Mouse (Mus musculus): ENCODE results near the gene Ereg. TPM values are rescaled to one million over a fixed set of nuclear protein-coding genes. Genes with fewer than 3 reads are reported as not detected.

The Ereg gene
- polyA plus RNA-seq, 1 experiment from 2014 or later: 0.41 TPM

- 85% methylated on average over 2 of the region's 2 CpGs for WGBS
Measured at GRCm38 (mm10) chr5:91113967-91114366, 39.5 kb downstream of the Ereg start.

DNA sequence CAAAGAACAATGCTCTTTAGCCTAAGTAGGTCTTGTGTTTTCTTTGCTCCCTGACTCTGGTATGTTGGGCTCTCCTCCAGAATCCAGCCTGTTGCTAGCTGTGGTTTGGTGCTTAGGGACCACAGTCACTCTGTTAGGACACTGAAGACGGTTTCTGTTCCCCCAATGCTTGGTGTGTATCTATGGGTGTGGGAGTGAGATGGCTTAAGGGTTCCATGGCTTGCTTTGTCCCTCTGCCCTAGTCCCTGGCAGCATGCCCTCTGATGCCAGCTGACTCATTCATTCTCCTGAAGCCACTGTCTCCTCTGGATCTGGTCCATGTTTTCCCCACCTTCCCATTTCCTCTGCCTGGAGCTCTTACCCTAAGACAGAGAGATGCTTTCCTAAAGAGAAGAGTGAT lies 40.2 kb downstream of the Ereg start:
- no peaks in the 10 kb centered on the region for H3K36me3 ChIP-seq
- H3K4me3 ChIP-seq: no peak overlapping the region
- no peak for ATAC-seq (ENCODE audit: borderline replicate concordance, extremely low read depth, low FRiP score, low TSS enrichment)
- H3K4me1 ChIP-seq: no peaks in the 10 kb centered on the region
- no peaks in the 10 kb centered on the region for H3K27me3 ChIP-seq
- H3K27ac ChIP-seq: no peak overlapping the region
- H3K9ac ChIP-seq: no peak overlapping the region
- no peaks in the 10 kb centered on the region for H3K9me3 ChIP-seq
- WGBS: 66% methylated on average over 1 of the region's 1 CpGs
- no peak overlapping the region for H3K4me2 ChIP-seq

More at GRCm38 (mm10) chr5:91113967-91114366, 39.5 kb downstream of the Ereg start:
- Histone ChIP-seq H3K36me3 (no peaks in the 10 kb centered on the region), H3K9ac (no peak overlapping the region), H3K9me3 (no peaks in the 10 kb centered on the region), H3K27me3 (no peaks in the 10 kb centered on the region), H3K4me3 (no peak overlapping the region), H3K4me2 (no peak overlapping the region), H3K4me1 (no peaks in the 10 kb centered on the region), H3K27ac (no peak overlapping the region)
- no peak for ATAC-seq (ENCODE audit: borderline replicate concordance, extremely low read depth, low FRiP score, low TSS enrichment)

- H3K9me3 ChIP-seq: no peaks in the 10 kb centered on the region
- H3K4me1 ChIP-seq: no peaks in the 10 kb centered on the region
- no peak overlapping the region for H3K9ac ChIP-seq
- no peaks in the 10 kb centered on the region for H3K36me3 ChIP-seq
- no peak for ATAC-seq (ENCODE audit: borderline replicate concordance, extremely low read depth, low FRiP score, low TSS enrichment)
- no peak overlapping the region for H3K27ac ChIP-seq
- H3K4me3 ChIP-seq: no peak overlapping the region
- H3K4me2 ChIP-seq: no peak overlapping the region
- H3K27me3 ChIP-seq: no peaks in the 10 kb centered on the region
Measured at GRCm38 (mm10) chr5:91118618-91119017, 44.2 kb downstream of the Ereg start.

GRCm38 (mm10) chr5:91123404-91123803 lies 49.0 kb downstream of the Ereg start:
- Histone ChIP-seq H3K9me3 (no peaks in the 10 kb centered on the region), H3K9ac (no peak overlapping the region), H3K27me3 (no peaks in the 10 kb centered on the region), H3K4me3 (no peak overlapping the region), H3K4me2 (no peak overlapping the region), H3K36me3 (no peaks in the 10 kb centered on the region), H3K27ac (no peak overlapping the region), H3K4me1 (no peaks in the 10 kb centered on the region)
- 63% methylated on average over 4 of the region's 4 CpGs for WGBS
- ATAC-seq (ENCODE audit: borderline replicate concordance, extremely low read depth, low FRiP score, low TSS enrichment): no peak

- H3K4me2 ChIP-seq: no peak overlapping the region
- no peaks in the 10 kb centered on the region for H3K4me1 ChIP-seq
- 70% methylated on average over 2 of the region's 2 CpGs for WGBS
- no peak overlapping the region for H3K4me3 ChIP-seq
- no peaks in the 10 kb centered on the region for H3K9me3 ChIP-seq
- no peak overlapping the region for H3K9ac ChIP-seq
- H3K27me3 ChIP-seq: no peaks in the 10 kb centered on the region
- H3K27ac ChIP-seq: no peak overlapping the region
- no peaks in the 10 kb centered on the region for H3K36me3 ChIP-seq
- ATAC-seq (ENCODE audit: borderline replicate concordance, extremely low read depth, low FRiP score, low TSS enrichment): no peak
Measured at GRCm38 (mm10) chr5:91124140-91124539, 49.7 kb downstream of the Ereg start.

- no peak overlapping the region for H3K4me2 ChIP-seq
- no peak for ATAC-seq (ENCODE audit: borderline replicate concordance, extremely low read depth, low FRiP score, low TSS enrichment)
- no peaks in the 10 kb centered on the region for H3K9me3 ChIP-seq
- no peak overlapping the region for H3K4me3 ChIP-seq
- no peak overlapping the region for H3K9ac ChIP-seq
- WGBS: 61% methylated on average over 1 of the region's 1 CpGs
- no peak overlapping the region for H3K27ac ChIP-seq
- H3K36me3 ChIP-seq: no peaks in the 10 kb centered on the region
- no peaks in the 10 kb centered on the region for H3K4me1 ChIP-seq
- no peaks in the 10 kb centered on the region for H3K27me3 ChIP-seq
Measured at GRCm38 (mm10) chr5:91126623-91127022, 52.2 kb downstream of the Ereg start.

GRCm38 (mm10) chr5:91134961-91135360 lies 60.5 kb downstream of the Ereg start:
- Histone ChIP-seq H3K9ac (no peak overlapping the region), H3K27me3 (peaks cover 12% of the 10 kb centered on the region), H3K9me3 (no peaks in the 10 kb centered on the region), H3K4me1 (0 out of 2 replicates have a peak, but pooled peaks cover 3% of the 10 kb centered on the region), H3K27ac (no peak overlapping the region), H3K4me2 (no peak overlapping the region), H3K4me3 (no peak overlapping the region), H3K36me3 (no peaks in the 10 kb centered on the region)
- 23% methylated on average over 1 of the region's 1 CpGs for WGBS
- no peak for ATAC-seq (ENCODE audit: borderline replicate concordance, extremely low read depth, low FRiP score, low TSS enrichment)

- peaks cover 27% of the 10 kb centered on the region for H3K27me3 ChIP-seq
- H3K9me3 ChIP-seq: no peaks in the 10 kb centered on the region
- peak; percentile 32; the same call in 1 of the 2 replicates for ATAC-seq (ENCODE audit: borderline replicate concordance, extremely low read depth, low FRiP score, low TSS enrichment)
- H3K4me1 ChIP-seq: 0 out of 2 replicates have a peak, but pooled peaks cover 3% of the 10 kb centered on the region
- no peak overlapping the region; the same call in 1 of the 2 replicates for H3K9ac ChIP-seq
- WGBS: 3% methylated on average over 7 of the region's 7 CpGs
- peak overlapping the region; percentile 87 for H3K4me2 ChIP-seq
- H3K4me3 ChIP-seq: peak overlapping the region; percentile 53
- no peaks in the 10 kb centered on the region for H3K36me3 ChIP-seq
- no peak overlapping the region for H3K27ac ChIP-seq
Measured at GRCm38 (mm10) chr5:91138970-91139369, 64.5 kb downstream of the Ereg start.

GRCm38 (mm10) chr5:91139446-91139873 lies 65.0 kb downstream of the Ereg start, which contains the start of gene Areg:
Areg (plus strand) TSS chr5:91139599.
- ATAC-seq (ENCODE audit: borderline replicate concordance, extremely low read depth, low FRiP score, low TSS enrichment): peak; percentile 76; the same call in 1 of the 2 replicates
- H3K4me1 ChIP-seq: 0 out of 2 replicates have a peak, but pooled peaks cover 3% of the 10 kb centered on the region
- under 1% methylated on average over 44 of the region's 44 CpGs for WGBS
- peak within 1 kb of the TSS; percentile 87 for H3K4me2 ChIP-seq
- H3K9ac ChIP-seq: peak within 1 kb of the TSS; percentile 27; the same call in 1 of the 2 replicates
- H3K36me3 ChIP-seq: no peaks in the 10 kb centered on the region
- peaks cover 27% of the 10 kb centered on the region for H3K27me3 ChIP-seq
- H3K9me3 ChIP-seq: no peaks in the 10 kb centered on the region
- peak within 1 kb of the TSS; percentile 53 for H3K4me3 ChIP-seq
- H3K27ac ChIP-seq: no peak within 1 kb of the TSS

- H3K9ac ChIP-seq: no peak overlapping the region
- H3K4me3 ChIP-seq: no peak overlapping the region
- H3K4me1 ChIP-seq: 0 out of 2 replicates have a peak, but pooled peaks cover 3% of the 10 kb centered on the region
- ATAC-seq (ENCODE audit: borderline replicate concordance, extremely low read depth, low FRiP score, low TSS enrichment): no peak
- WGBS: 47% methylated on average over 13 of the region's 13 CpGs
- peaks cover 27% of the 10 kb centered on the region for H3K27me3 ChIP-seq
- H3K36me3 ChIP-seq: no peaks in the 10 kb centered on the region
- H3K27ac ChIP-seq: no peak overlapping the region
- H3K9me3 ChIP-seq: no peaks in the 10 kb centered on the region
- peak overlapping the region; percentile 10; the same call in 1 of the 2 replicates for H3K4me2 ChIP-seq
Measured at GRCm38 (mm10) chr5:91140896-91141448, 66.5 kb downstream of the Ereg start.

Measured in lung, embryonic 15.5 days (tissue).